Mouse (Mus musculus) megakaryocyte, adult 5-6 weeks (primary cell): ENCODE measurements at regions not wholly inside any gene's neighbourhood (a gene's known extent, or its start where the extent isn't known, plus 50 kb on each side); places are given as distances from the start of the nearest gene placed in this dataset.

Experiments used
- ATAC-seq: 2 replicates; pipeline ENCODE4 v1.8.0; 2016; ENCODE audit warnings: mild to moderate bottlenecking, inconsistent platforms; ENCODE audit not compliant: poor library complexity, severe bottlenecking

DNA sequence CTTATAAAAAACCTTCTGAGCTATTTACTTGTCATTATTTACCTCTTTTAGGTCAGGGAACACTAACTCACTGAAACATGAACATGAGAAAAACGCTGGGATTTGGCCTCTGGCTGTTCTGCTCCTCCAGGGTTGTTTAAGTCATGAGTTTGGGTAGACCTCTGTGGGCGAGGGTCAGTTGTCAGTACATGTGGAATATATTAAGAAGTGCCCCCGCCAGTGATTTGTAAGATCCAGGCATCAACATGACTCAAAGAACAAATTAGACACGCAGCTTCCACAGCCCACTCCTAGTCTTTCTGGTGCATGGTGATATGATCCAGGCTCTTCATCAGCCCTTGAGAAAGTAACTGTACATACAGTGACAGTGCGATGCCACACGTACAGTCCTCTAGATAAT is 180.3 kb downstream of the Pten start:
- no peak for ATAC-seq

GRCm38 (mm10) chr19:32939692-32940091 is 182.4 kb downstream of the Pten start:
- ATAC-seq, result peak; percentile 46

DNA sequence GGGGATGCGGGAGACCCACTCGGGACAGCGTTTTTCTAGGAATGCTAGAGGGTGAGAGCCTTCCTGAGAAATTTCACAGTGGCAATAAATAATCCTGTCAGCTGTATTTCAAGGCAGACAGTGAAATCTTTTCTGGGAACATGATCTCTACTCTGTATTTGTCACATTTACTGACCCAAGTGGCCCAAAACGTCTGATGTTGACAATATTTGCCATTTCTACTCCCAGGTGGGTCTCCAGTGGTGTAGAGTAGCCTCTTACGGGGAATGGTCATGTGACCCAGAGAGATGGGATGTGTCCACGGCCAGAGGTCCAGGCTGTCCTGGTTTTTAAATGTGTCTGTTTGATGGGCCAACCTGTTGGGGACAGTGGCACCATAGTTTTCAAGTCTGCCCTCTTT is 183.5 kb downstream of the Pten start:
- no peak for ATAC-seq

GRCm38 (mm10) chr19:32943594-32944230 is 186.4 kb downstream of the Pten start:
- no peak for ATAC-seq

DNA sequence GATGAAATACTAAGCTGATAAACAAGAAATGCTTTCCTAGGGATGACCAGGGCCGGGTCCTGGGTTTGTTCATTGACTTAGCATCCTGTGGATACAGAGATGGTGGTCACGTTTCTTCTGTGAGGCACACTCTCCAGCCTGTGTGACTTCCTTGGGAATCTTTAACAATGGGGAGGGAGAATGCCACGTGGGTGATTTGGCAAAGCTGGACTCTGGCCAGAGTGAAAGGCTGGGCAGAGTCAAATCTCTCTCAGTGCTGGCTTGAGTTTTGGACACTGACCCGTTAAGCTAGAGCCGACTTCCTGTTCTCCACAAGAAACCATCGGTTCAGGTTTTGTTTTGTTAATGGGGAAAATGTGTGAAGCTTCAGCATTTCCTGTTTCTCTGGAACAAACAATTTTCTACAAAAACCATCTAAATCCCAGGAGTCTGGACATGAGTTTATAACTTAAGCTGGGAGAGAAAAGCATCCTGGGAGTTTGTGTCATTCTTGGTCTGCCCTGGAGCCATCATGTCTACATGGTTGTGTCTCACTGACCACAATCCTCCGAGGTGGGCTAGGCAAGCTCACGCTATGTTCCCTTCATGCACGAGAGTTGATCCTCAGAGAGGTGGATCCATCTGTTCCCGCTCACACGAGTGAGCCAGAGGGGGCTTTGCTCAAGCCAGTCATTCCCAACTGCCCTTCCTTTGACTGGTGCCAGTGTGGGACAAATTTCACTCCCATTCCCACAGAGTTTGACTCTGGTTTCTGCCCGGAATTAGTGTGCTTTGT is 190.0 kb downstream of the Pten start:
- ATAC-seq, result no peak

- ATAC-seq, result peak; percentile 17
Measured at GRCm38 (mm10) chr19:32950252-32950651, 193.0 kb downstream of the Pten start.

DNA sequence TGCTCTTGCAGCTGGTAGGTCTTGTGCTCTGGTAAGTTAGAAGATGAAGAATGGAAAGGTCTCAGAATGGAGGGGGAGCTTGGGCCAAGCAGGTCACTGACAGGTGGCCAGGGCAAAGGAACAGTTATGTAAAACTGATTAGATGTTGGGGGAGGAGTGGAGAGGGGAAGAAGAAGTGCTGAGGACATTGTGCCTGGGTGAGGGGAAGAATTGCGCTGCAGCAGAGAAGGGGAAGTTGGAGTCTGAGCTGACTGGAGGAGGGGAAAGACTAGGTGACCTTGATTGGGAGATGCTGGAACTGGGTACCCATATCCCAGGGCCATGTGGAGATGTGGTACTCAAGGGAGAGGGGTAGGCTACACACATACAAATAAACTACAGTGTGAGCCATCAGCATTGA is 193.5 kb downstream of the Pten start:
- peak; percentile 74 for ATAC-seq

GRCm38 (mm10) chr19:32952425-32952824 is 195.1 kb downstream of the Pten start:
- peak; percentile 51 for ATAC-seq

GRCm38 (mm10) chr19:32952928-32953687 is 195.8 kb downstream of the Pten start:
- peak; percentile 58 for ATAC-seq

- ATAC-seq, result peak; percentile 45
Measured at GRCm38 (mm10) chr19:32954001-32954605, 196.8 kb downstream of the Pten start.

DNA sequence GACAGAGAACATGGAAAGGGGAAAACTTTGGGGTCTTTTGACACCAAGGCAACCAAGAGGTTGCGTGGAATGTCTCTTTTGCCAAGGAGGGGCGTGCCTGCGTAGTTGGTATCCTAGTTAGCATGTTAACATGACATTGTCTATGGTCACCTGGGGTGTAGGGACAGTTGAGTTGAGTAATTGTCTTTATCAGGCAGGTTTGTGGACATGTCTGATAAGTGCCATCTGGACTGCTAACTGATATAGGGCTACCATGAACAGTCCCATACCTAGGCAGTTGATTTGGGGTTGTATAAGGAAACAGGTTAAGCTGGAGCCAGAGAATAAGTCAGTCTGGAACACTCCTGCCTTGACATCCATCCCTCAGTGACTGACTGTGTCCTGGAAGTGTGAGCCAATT is 197.6 kb downstream of the Pten start:
- ATAC-seq, result no peak

DNA sequence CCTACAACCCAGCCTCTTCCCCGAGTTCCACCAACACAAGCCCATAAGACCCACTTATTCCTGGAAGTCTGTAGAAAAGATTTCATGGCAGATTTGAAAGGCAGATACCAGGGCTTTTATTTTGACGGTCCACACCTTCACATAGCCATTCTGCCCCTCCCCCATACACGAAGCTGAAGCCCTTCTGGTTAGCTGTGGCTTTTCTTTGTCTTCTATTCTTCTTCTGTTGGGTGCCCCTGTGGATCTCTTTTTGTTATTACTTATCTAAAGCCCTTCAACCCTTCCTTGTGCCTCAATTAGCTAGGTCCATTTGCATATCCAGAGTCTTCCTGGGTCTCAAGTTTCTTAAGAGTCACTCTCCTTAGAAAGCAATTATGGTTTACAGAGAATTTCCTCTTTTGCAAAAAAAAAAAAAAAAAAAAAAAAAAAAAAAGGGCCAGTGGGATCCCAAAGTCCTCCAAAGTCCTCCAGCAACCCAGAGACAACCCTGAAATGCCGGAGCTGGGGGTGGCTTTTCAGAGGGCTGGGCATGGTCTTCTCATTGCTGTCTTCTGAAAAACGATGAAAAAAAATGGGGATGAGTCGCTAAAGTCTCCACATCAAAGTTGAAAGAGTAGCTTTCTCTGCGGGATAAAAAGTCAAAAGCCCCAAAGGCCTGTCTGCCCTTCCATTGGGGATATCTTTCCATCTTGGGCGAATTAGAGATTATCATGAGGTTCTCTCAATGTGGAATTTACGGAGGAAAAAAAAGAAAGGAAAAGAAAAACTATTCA is 199.0 kb downstream of the Pten start:
- no peak for ATAC-seq

DNA sequence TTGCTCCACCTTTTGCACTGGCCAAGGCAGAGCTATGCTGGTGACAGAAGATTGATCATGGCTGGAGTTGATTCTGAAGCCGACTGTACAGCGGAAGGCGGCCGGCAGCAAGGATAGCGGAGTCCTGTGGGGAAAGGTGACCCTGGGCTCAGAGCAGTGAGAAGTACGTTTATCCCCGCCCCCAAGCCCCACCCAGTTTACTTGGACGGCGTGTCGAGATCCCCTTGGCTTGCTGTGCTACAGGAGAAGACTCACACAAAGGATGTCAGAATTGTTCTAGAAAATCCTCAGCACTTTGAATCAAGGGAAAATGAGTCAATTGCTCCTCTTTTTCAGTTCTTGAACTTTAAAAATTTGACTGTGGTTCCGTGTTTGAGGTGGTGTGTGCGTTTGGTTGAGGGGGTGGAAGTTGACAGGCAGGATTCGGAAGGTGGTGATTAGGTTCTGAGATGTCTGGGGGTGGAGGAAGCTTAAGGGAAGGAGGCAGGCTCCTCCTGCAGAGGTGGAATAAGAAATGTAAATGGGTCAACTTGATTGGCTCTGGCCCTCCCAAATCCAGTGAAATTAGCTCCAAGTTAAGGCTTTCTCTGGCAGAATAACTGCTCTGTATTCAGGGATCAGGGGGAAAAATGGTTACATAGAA is 199.7 kb downstream of the Pten start:
- ATAC-seq, result peak; percentile 25

DNA sequence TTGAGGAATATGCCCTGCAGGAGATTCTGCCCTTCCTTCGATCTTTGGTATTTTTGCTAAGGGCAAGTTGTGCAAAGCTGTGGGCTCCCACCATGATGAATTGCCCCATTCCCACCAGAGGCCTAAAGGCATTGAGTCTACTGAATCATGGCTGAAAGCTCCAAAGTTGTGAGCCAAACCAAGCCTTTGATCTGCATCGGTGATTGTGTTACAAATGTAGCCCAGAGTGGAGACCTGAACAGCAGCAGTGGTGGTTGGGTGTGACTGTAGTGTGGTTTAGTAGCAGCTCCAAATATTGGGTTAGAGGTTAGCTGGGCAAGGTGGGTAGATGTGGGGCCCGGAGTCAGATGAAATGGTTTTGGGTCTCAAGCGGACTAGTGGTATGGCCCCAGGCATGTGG is 201.0 kb downstream of the Pten start:
- ATAC-seq, result no peak

DNA sequence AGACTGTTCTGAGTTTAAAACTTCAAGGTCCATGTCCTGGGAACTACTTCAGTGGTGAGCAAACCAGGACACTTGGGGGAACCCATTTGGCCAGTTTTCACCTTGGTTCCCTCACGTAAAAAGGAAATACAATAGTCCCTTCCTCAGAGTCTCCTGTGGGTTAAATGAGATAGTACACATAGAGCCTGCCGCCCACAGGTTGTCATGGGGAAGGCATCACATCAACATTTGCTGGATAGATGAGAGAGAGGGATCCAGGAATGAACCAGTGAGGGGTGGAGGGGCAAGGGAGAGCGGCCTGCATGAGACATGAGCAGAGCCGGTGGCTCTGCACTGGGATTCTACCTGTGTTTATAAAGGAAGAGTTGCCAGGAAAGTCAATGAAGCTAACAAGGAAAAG is 201.5 kb downstream of the Pten start:
- ATAC-seq, result no peak

DNA sequence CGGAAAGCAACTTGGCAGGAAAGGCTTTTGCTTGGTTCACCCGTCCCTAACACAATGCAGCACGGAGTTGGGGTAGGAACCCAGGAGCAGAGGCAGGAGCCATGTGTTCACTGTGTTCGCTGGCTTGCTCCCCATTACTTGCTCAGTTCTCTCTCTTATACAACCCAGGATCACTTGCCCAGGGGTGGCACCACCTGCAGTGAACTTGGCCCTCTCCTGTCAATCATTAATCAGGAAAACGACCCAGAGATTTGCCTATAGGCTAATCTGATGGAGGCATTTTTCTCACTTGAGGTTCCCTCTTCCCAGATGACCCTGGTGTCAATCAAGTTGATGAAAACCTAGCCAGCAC is 202.5 kb downstream of the Pten start:
- no peak for ATAC-seq

GRCm38 (mm10) chr19:32960196-32960947 is 203.1 kb downstream of the Pten start:
- ATAC-seq, result peak; percentile 82

DNA sequence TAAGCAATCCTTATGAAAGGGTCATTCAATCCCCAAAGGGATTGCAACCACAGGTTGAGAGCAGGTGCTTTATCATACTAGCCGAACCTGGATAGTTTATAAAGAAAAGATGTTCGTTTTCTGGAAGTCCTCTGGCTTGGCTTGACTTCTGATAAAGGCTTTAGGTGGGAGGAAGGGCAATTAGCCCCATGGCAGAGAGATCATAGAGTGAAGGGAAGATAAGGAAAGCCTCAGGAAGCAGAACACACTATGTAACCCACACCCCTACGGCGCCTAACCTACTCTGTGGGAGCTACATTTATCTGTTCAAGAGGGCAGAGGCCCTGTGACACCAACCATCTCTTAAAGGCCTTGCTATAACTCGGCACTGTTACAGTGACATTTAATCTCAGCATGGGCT is 204.2 kb downstream of the Pten start:
- ATAC-seq, result no peak

DNA sequence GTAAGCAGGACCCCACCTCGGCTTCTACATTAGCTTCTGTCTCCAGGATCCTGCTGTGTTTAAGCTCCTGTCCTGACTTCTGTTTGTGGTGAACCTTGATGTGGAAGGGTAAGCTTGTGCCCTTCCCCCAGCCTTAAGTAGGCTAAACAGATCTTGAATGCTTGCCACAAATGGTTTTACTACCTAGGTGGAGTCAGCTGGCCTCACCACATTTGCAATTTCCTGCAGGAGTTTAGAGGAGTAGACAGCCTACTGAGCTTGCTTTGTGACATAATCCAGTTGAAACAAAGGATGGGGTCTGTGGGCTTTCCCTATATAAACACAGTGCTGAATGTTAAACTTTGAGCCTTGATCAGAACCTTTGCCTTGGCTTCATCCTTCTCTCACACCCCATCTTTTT is 206.7 kb downstream of the Pten start:
- ATAC-seq, result no peak

DNA sequence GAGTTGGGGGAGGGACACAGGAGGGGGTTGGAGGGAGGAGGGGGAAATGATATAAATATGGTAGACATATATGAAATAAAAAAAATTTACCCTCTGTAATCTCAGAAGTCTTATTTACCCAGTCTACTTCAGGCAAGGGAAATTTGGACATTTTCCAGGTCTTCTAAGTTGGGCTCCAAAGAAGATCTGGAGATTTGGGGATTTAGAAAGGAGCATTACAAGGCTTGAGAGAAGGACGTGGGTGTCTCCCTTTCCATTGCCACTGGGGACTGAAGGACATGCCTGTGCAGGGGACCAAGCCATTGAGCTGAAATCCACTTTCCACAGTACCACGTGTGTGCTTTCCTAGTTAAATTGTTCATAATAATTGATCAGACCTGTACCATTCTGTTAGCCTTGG is 208.2 kb downstream of the Pten start:
- no peak for ATAC-seq
